Mouse (Mus musculus) cerebellum, postnatal 25 days (tissue): ENCODE measurements around the gene Fam71b.

Experiments
- DNase-seq, 2 experiments: peaks; one replicate each; pipeline ENCODE4 v3.0.0; 2021; ENCODE audit warnings: mixed read lengths in 2 of 2

Fam71b gene

DNA sequence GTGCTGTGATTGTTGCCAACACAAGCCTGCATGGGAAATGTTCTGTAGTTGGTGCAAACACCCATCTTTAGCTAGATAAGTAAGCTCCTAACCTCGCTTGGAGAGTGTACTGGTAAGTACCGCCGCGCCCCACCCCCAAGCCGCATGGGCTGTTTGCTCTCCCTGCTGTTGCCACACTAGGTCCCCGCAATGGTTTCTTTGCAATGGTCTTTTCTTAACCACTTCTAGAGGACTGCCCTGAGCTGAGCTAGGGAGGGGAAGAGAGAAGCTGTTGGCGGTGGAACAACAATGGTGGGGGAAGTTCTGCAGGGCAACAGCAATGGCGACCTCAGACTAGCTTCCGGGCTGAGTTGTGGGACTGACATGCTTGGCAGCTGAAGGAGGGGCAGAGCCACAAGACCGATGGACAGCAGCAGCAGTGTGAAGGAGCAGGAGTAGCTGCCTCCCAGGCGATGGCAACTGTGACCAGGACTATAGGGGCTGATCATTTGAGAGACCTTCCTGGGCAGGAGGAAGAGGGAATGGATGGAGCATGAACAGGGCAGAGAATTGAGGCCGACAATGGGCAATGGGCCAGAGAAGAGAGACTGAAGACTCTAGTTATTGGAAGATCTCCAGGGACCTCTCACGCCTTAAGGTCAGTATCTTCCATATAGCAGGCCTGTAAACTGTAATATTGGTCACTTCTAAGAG lies at the start of gene Fam71b:
Gene Fam71b (plus strand): TSS at position 393 of the 693 bp plus-strand sequence.
- DNase-seq = no peak

DNA sequence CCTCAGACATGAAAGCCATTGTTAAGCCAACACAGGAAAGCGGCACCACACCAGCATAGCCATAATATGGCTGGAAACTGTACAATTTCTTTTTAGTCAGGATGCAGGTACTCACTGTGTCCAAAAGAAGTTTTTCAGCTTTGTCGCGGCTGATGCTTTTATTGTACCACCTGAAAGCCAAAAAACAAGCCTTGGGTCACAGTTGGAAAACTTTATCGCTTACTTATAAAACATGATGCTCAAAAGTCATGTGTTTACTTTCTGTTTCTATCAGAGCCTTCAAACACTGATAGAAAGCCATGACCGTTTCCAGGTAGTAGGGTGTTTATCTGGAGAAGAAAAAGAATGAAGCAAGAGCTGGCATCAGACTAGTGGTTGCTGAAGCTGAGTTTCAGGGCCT lies 48.6 kb upstream of the Fam71b start:
- no peak for DNase-seq

DNA sequence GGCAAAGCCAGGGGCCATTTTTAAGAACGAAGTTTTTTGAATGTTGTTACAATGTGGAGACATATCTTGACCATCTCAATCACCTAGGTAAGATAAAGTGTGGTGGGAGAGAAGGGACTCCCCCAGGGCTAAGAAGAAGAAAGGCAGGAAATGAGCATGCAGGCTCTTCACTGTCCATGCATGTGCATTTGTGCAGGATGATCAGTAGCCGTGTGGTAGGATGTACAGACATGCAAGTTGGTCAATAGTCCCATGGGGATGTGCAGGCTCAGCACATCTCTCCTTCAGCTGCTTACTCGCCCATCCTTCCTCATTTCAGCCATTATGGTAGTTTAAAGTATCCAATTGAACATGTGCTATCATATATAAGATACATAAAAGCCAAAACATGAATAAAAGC lies 47.9 kb upstream of the Fam71b start:
- DNase-seq = no peak

DNA sequence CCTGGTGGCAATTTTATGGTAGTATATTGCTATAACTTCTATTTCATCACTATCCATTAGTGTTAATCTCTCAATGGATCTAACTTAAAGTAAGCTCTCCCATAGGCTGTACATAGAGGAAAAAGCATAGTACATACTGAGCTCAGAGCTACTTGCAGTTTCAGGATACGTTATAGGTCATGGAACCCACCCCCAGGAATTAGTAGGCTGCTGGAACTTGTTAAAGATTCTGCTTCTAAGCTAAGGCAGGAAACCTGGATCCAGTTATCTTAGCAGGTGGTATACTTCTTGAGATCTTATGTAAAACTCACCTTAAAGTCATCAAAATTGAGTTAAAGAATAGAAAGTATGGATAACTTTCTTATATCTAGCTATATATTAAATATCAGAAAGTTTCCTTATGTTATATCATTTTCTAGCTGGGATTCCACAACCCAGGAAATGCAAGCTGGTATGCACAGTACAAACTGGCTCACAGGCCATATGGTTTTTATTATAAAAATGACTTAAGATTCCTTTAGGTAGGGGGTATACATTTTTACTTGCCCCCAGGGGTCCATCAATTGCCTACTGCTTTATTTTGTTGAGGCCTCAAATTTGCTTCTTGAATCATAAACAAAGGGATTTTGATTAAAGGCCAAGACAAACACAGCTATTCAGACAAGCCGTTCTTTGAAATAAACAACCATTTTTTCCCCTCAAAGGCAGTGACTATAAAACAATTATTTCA lies 46.5 kb upstream of the Fam71b start:
- DNase-seq = no peak

DNA sequence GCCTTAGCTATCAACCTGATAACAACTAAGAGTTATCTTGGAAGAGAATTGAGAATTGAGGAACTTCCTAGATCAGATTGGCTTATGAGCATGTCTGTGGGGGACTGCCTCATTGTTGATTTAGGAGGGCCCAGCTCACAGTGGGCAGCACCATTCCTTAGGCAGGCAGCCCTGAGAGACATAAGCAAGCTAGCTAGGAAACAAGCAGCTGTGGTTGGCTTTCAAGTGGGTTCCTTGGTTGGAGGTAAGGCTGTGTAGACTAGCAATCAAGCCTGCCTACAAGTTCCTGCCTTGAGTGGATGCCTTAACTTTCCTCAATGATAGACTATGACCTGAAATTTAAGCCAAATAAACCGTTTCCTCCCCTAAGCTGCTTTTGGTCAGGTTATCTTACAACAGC lies 38.0 kb upstream of the Fam71b start:
- DNase-seq = no peak

DNA sequence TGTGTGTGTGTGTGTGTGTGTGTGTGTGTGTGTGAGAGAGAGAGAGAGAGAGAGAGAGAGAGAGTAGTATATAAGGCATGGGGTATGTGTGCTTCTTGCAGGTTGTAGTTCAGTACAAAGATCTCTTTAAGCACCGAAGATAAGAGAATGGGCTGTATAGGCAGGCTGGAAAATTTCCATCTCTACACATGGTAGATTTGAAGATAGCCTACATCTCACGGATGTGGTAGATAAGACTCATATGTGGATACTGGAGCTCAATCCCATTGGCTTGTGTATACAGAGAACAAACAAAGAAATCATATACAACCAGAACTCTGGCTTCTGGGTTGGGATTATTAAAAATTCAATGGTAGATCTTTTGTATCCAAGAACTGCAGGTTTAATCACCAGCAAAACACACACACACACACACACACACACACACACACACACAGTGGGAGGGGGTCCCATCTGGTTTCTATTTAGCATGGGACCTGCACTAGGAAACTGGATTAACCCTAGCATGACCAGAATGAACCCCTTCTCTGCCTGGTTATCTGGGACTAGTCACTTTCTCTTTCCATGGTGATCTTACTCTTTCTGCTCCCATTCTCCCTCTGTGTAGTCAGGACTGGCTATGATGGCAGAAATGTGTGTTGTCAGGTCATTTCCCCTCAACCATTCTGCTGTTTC lies 35.2 kb upstream of the Fam71b start:
- DNase-seq = no peak

DNA sequence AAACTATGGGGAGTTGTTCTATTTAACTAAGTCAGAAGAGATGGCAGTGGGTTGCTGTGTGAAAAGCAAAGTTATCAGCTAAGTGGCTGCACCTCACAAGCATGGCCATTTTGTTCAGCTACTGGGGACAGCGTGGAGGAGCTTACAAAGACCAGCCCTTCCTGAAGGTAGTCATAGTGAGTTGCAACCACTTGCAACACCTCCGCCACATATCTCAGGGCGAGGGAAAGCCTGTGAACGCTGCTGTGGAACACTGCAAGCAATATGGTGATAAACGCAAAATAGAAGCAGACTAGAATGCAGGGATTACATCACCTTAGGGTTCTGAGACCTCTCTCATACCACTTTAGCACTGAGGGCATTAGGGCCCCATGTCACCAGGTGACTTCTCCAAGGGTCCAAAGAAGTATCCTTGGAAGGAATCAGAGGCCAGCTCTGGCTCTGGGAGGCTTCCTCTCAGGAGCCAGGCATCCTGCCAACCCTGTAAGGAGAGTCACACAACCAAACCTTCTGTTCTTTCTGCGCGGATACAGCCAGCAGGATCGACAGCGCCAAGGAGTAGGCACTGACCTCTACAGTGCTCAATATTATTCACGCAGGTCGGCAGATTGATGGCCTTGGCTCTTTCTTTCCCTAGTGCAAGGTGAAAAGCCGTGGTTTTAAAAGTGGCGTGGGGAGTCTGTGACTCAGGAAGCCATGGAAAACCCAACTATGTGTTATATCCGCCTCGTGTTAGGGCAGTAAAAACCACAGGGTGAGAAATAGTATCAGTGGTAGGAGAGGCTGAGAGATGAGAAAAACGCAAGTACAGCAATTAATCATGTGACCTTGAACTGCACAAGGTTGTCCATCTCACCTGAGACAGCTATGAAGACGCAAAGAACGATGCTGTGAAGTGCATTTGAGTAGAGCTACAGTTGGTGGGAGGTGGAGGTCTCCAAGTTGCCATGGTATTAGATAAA lies 34.0 kb upstream of the Fam71b start:
- DNase-seq = peak; percentile 60 to 79

DNA sequence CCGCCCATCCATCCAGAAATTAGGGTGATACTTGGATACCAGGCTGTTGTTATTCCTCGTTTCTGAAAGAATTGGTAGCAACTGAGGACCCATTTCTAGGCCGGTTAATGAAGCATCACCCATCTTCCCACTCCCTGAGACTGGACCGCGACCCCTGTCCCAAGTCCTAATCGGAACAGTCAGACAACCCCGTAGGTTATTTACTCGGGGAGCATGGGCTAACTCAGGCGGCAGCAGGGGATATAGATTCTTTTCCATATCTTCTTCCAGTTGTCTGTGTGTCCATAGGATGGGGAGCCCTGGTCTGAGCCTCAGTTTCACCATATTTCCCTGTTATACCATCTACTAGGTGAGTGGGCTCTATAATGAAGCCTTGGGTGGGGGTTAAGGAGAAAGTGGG lies 32.5 kb upstream of the Fam71b start:
- DNase-seq = no peak

DNA sequence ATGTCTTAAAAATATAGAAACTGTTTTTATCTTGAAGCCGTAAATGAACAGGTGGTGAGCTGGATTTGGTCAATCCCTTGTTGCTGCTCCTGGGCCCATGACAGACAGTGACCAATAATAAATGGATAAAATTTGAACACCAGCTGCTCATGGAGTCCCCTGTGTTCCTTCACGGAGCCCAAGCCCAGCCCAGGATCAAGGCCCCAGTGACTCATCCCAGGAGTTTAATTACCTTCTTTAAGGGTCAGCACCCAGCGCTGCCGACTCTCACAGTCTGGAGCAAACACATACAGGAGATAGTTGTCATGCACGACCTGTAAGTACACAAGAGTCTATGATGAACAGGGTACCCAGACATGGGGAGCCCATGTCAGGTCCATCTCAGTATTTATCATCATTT lies 30.6 kb upstream of the Fam71b start:
- no peak for DNase-seq

DNA sequence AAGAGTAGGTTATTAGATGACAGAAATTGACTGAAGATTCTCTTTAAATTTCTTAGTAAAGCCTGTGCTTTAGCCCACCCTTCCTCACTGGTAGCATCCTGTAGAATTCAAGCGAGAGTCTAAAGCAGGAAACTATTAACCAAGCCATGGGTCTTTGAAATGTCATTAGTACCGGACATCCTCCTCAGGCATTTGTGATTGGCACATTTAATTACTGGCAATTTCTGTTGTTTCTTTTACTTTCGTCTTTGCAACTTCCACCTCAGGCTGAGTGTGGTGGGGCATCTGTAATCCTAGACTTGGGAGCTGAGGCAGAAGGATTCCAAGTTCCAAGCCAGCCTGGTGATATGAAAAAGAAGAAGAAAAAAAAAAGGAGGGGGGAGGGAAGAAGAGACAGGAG lies 30.0 kb upstream of the Fam71b start:
- DNase-seq = no peak

DNA sequence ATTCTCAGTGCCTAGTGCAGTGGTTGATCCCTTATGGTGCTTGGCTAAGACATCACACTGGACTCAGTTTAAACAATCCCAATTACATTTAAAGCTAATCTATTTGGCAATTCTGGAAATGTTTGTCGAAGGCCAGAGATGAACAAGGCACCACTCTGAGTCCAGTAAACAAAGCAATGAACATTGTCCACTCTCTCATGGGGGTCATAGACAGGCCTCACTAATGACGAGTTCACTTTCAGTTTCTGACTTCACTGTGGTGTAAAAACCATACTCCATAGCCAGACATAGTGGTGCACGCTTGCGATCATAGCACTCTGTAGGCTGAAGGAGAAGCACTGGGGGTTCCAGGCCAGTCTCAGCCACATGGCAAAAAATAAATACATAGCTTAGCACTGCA lies 25.9 kb upstream of the Fam71b start:
- no peak for DNase-seq

DNA sequence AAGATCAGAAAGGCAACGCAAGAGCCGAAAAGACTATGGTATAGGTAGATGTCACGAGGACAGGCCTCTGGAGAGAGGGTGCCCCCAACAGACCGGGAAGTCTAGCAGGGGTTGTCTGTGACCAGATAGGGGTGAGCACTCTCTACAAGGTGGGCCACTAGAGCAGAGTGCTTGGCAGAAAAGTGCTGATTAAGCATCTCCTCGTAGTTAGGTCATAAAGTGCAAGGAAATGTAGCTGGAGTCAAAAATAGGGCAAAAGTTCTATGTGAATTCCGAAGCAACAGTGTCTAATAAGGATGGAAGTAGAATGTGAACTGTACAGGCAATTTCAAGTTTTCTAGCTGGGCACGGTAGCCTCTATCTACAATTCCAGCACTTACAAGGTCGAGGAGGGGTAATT lies 25.1 kb upstream of the Fam71b start:
- DNase-seq = no peak

DNA sequence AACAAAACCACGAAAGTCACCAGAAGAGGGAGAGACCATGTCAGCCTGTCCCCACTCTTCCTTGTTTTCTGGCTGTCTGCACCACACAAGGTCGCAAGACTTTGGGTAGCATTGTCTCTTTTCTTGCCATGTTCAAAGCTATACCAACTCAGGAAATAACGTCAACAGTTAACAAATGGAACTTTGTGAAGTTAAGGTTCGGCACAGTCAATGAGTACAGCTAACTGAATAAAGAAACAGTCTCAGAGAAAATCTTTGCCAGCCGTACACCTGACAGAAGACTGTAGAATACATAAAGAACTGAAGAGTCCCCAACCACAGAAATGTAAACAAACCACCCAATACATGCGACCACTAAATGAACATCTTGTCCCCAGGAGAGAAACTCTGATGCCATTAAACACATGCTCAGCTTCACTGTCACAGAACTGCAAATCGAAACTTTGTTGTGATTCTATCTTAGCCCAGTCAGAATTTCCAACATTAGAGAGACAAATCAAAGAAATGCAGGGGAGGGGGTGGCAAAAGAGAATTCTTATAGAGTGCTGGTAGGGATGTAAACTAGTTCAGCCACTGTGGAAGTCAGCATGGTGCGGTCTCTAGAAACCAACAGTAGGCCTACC lies 23.9 kb upstream of the Fam71b start:
- DNase-seq = no peak

DNA sequence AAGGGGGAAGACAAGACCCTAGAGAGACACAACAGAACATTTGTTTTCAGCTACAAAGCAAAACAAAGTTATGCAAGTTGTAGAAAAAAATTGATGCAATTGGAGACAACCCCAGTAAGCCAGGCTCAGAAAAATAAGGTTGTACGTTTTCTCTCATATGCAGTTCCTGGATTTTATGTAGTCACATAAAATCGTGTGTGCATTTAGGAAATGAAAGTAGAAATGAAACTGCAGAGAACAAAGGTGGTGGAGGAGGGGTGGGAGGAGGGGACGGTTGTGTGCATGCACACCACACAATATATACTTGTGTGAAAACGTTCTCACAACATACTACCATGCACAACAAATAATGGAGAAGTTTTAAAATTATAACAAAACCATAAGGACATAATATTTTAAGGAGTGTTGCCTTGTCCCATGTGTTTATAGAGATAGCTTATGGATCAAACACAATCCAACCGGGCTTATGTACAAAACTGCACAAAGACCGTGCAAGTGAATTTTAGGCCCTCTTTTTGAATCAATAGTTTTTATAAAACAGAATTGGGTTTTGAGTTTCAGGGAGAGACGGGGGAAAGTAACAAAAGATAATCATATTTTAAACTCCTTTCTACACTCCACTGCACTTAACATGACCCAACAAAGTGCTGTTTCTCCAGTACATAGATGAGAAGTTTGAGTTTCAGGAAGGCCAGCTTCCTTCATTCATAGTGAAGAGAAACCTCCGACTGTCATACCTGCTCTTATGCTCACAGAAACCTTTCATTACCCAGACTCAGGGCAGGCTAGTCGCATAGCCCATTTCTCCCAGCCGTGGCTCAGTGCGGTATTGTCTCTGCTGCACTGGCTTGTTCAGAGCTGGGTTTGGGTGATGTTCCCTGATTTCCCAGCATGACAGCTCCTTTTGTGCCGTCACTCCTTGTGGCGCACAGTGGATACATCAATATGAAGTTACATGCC lies 23.0 kb upstream of the Fam71b start:
- no peak for DNase-seq

DNA sequence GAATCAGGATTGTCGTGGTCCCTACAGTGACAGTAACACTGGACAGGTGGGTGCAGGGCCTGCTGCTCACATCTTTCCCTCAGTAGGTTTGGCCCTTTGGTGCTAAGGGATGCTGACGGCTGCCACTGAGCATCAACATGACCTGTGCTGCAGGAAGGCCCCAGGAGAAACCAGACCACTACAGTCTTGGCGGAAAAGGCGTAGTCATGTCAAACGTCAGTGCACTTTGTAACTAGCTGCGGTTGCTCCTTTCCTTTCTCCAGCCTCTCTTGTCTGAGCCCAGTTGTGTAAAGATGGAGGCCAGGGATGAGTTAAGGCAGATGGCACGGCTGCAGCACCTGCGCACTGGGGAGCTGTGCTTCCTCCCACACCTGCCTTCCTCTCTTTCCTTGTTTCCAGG lies 21.3 kb upstream of the Fam71b start:
- DNase-seq = no peak

DNA sequence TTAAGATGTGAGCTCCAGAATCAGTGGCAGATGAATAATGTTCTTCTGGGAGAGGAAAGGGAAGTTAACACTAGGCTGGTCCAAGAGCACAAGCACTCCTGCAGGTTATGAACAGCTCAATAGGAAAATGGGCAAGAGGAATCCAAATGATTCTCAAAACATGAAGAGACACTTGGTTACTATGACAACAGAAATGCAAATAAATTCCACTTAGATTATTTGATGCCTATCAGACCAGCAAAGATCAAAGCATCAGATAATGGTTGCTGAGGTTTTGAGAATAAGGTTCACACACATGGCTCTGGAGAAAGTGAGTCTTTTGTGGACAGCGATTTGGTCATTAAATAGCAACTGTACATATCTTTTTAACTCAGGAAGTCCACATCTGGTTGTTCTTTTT lies 19.0 kb upstream of the Fam71b start:
- no peak for DNase-seq

DNA sequence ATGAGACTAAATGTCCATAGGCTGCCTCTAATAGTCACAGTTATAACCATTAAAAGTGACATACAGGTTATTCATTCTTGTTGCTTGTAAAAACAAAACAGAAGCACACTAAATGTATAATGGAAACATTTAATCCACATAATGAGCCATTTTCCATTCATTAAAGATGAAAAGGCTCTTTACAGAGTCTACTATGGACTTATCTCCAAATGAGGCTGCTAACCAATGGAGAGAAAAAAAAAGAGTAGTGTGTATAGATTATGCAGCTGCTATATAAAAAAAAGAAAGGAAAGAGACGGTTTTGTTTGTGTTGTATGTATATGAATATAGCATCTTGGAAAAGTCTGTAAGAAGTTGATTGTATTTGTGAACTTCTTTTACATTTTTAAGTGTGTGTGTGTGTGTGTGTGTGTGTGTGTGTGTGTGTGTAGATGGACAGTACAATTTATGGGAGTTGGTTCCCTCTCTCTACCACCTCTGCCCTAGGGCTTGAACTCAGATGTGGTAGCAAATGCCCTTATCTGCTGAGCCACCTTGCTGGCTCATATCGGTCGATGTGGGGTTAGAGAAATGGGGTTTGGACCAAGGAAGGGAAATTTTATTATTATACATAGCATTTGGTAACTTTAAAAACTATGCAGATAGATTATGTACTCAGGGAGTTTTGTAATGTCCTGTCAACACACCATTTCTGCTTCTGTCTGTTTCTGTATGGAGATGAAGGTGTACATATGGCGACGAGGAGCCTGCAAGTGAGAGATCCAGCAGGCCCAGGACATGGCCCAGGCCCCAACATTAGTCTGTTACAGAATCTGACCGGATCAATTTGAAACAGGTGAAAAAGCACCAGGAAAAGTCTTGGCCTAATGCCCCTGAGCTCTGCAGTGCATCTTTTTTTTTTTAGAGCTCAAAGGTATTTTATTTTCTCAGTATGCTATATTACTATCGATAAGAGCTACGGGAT lies 18.3 kb upstream of the Fam71b start:
- DNase-seq = no peak

DNA sequence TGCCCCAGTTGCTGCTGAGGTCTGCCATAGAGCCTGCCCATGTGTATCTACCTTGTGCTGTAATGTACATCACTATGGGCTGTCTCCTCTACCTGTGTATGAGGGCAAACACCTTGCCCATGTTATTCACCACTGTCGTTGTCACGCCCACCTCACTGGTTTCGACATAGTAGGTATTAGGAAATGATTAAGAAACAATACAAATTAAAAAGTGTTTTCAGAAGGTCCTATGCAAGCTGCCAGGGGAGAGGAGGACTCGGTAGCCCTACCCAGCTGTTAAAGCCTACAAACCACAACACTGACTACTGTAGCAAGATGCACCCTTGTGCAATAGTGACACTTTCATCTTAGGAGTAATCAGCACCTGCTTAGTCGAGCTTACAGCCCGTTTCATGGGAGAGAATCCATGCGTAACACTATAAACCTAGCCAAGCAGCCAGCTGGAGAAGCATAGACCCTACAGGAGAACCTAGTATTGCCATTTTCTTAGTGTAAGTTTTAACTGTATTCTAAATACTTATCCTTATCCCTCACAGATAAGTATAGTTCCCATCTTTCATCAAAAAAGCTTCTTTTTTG lies 16.2 kb upstream of the Fam71b start:
- no peak for DNase-seq

DNA sequence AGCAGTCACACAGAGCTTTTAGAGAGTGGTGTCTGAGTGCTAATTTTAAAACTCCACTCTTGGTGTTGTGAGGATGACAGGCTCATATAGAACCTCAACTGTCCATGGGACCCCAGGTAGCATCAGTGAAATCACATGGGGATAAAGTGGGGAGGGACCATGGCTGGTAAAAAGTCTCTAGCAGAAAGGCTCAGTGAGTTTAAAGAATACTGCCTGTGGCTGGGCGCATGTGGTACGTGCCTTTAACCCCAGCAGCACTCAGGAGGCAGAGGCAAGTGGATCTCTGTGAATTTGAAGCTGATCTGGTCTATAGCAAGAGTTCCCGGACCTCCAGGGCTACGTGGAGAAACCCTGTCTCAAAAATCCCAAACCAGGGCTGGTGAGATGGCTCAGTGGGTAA lies 13.9 kb upstream of the Fam71b start:
- DNase-seq = no peak

DNA sequence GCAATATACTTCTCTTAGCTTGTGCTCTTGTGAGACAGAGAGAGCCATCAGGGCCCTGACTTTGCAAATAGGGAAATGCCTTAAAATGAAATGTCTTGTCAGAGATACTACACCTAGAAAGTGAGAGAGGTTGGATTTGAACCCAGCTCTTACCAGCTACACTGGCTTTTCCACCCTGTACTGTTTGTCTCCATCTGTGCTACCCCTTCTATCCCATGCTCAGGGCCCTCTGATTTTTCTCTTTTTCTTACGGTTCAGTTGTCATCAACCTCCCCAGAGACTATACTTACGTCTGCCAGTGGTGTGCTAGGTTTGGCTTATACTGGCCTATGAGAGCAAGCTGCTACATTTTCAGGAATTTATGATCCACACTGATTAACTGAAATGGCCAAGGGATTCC lies 11.4 kb upstream of the Fam71b start:
- DNase-seq = no peak
